Comparison of ENCODE assay signal across 10 mouse cellular contexts in genomic region chr17:36161129-36162051, GRCm38 (mm10). TPM values are rescaled to one million over a fixed set of nuclear protein-coding genes. Genes with fewer than 3 reads are reported as not detected.
DNase-seq lines count a peak whose midpoint lies in the region; ATAC-seq lines count a peak whose summit lies in the region.
"Had no signal": no experiment of that assay in that cellular context is flagged by ENCODE, and none has a peak within 500 bp of the region (broad histone marks: within the 10 kb centered on the region; RNA-seq: fewer than 3 reads in every experiment).

No protein-coding gene starts in this region.

- H3K4me3 ChIP-seq in heart, embryonic 10.5 days: peak overlapping the region; percentile 46
- H3K4me3 ChIP-seq in hindbrain, embryonic 15.5 days: no peak overlapping the region

- H3K27me3 ChIP-seq in heart, embryonic 10.5 days (ENCODE audit: insufficient read depth, poor library complexity, severe bottlenecking): peaks cover 90% of the 10 kb centered on the region
- H3K27me3 ChIP-seq in hindbrain, embryonic 15.5 days: peaks cover 76% of the 10 kb centered on the region

- peak overlapping the region; percentile 29; the same call in 1 of the 2 replicates for H3K4me2 ChIP-seq in hindbrain, embryonic 15.5 days

- H3K9me3 ChIP-seq in heart, embryonic 10.5 days: no peaks in the 10 kb centered on the region
- no peaks in the 10 kb centered on the region for H3K9me3 ChIP-seq in hindbrain, embryonic 15.5 days

- peaks cover 8% of the 10 kb centered on the region for H3K4me1 ChIP-seq in heart, embryonic 10.5 days
- H3K4me1 ChIP-seq in hindbrain, embryonic 15.5 days (replicated peaks): peaks cover 10% of the 10 kb centered on the region

- ATAC-seq in CD4-positive, CD25-positive, alpha-beta regulatory T cell, adult 4 months: peak; percentile 62
- no peak for ATAC-seq in hindbrain, embryonic 15.5 days (ENCODE audit: low FRiP score, low read depth)
- peak; percentile 49; the same call in 1 of the 2 replicates for ATAC-seq in megakaryocyte-erythroid progenitor cell, adult 5-6 weeks (replicated peaks; ENCODE audit: low FRiP score, low TSS enrichment, poor library complexity, severe bottlenecking)

- H3K9ac ChIP-seq in hindbrain, embryonic 15.5 days: no peak overlapping the region

- no peak for DNase-seq in heart, embryonic 10.5 days (ENCODE audit: low spot score)
- DNase-seq in heart, adult 8-10 months (ENCODE audit: low spot score): no peak
- no peak for DNase-seq in frontal cortex, adult 2 months (ENCODE audit: extremely low spot score in 1 of 2, low spot score in 1 of 2)
- DNase-seq in gastrocnemius, adult 8-10 months (ENCODE audit: low spot score in 2 of 2): no peak
- no peak for DNase-seq in left cerebral cortex, adult 11 months (ENCODE audit: low spot score)
- DNase-seq: cerebellum, adult 9-10 months had no signal

- H3K36me3 ChIP-seq in heart, embryonic 10.5 days: no peaks in the 10 kb centered on the region
- no peaks in the 10 kb centered on the region for H3K36me3 ChIP-seq in hindbrain, embryonic 15.5 days

- 2% methylated on average over 56 of the region's 56 CpGs for WGBS in heart, embryonic 10.5 days
- 3% methylated on average over 56 of the region's 56 CpGs for WGBS in hindbrain, embryonic 15.5 days

- no peak overlapping the region for H3K27ac ChIP-seq in heart, embryonic 10.5 days
- no peak overlapping the region for H3K27ac ChIP-seq in hindbrain, embryonic 15.5 days (replicated peaks)

RNA-seq across cellular contexts. Expression of gene Gm8909, which starts 6.9 kb away (rescaled TPM):
- 0.40 TPM in 1 of 2 replicates, not detected in the other for polyA plus RNA-seq in heart, embryonic 10.5 days (2016; fragmentation: Nextera tagmentation; extraction: Ambion mirVana)
- not detected for total RNA-seq in heart, adult 8-10 months (2022)
- 1 to 10 TPM; 2.5 to 5.0 TPM for polyA plus RNA-seq in CD4-positive, CD25-positive, alpha-beta regulatory T cell, adult 4 months (2017; shearing (Covaris generic))
- not detected in 2 replicates for polyA plus RNA-seq in hindbrain, embryonic 15.5 days (2015; fragmentation: Nextera tagmentation; extraction: Ambion mirVana)
- not detected in 2 replicates for total RNA-seq in megakaryocyte-erythroid progenitor cell, adult 5-6 weeks (2014; fragmentation: Nextera tagmentation)
- total RNA-seq in megakaryocyte-erythroid progenitor cell, adult 5-6 weeks (2017): not detected in 2 replicates
- polyA plus RNA-seq in frontal cortex, adult 2 months (2012; rRNA removed): not detected in 2 replicates
- not detected for total RNA-seq in gastrocnemius, adult 8-10 months (2022)

RNA-seq across cellular contexts. Expression of gene H2-T3, which starts 28.7 kb away (rescaled TPM):
- not detected in 2 replicates for polyA plus RNA-seq in heart, embryonic 10.5 days (2016; fragmentation: Nextera tagmentation; extraction: Ambion mirVana)
- total RNA-seq in heart, adult 8-10 months (2022): not detected
- polyA plus RNA-seq in CD4-positive, CD25-positive, alpha-beta regulatory T cell, adult 4 months (2017; shearing (Covaris generic)): 1 to 10 TPM in 1 of 2 experiments, under 1 TPM in 1; 0.95 to 1.3 TPM
- polyA plus RNA-seq in hindbrain, embryonic 15.5 days (2015; fragmentation: Nextera tagmentation; extraction: Ambion mirVana): not detected in 2 replicates
- not detected in 2 replicates for total RNA-seq in megakaryocyte-erythroid progenitor cell, adult 5-6 weeks (2014; fragmentation: Nextera tagmentation)
- total RNA-seq in megakaryocyte-erythroid progenitor cell, adult 5-6 weeks (2017): not detected in 2 replicates
- not detected in 2 replicates for polyA plus RNA-seq in frontal cortex, adult 2 months (2012; rRNA removed)
- total RNA-seq in gastrocnemius, adult 8-10 months (2022): not detected
- total RNA-seq: CH12.LX had no signal

RNA-seq across cellular contexts. Expression of gene Gm7030, which starts 32.2 kb away (rescaled TPM):
- polyA plus RNA-seq in heart, embryonic 10.5 days (2016; fragmentation: Nextera tagmentation; extraction: Ambion mirVana): not detected in 2 replicates
- total RNA-seq in heart, adult 8-10 months (2022): under 1 TPM in 2 of 4 experiments, not detected in 2; 0.34 to 0.38 TPM
- under 1 TPM in 1 of 2 experiments, not detected in 1; 0.62 TPM for polyA plus RNA-seq in CD4-positive, CD25-positive, alpha-beta regulatory T cell, adult 4 months (2017; shearing (Covaris generic))
- polyA plus RNA-seq in hindbrain, embryonic 15.5 days (2015; fragmentation: Nextera tagmentation; extraction: Ambion mirVana): not detected in 2 replicates
- not detected in 2 replicates for total RNA-seq in megakaryocyte-erythroid progenitor cell, adult 5-6 weeks (2014; fragmentation: Nextera tagmentation)
- not detected in 2 replicates for total RNA-seq in megakaryocyte-erythroid progenitor cell, adult 5-6 weeks (2017)
- polyA plus RNA-seq in frontal cortex, adult 2 months (2012; rRNA removed): not detected in 2 replicates
- total RNA-seq in gastrocnemius, adult 8-10 months (2022): not detected
- total RNA-seq: CH12.LX had no signal

RNA-seq across cellular contexts. Expression of gene Gm19684, which starts 39.9 kb away (rescaled TPM):
- polyA plus RNA-seq in heart, embryonic 10.5 days (2016; fragmentation: Nextera tagmentation; extraction: Ambion mirVana): not detected in 2 replicates
- under 1 TPM in 3 of 4 experiments, not detected in 1; 0.19 to 0.26 (median 0.25) TPM for total RNA-seq in heart, adult 8-10 months (2022)
- 1 to 10 TPM; 1.4 to 1.9 TPM for polyA plus RNA-seq in CD4-positive, CD25-positive, alpha-beta regulatory T cell, adult 4 months (2017; shearing (Covaris generic))
- not detected in 2 replicates for polyA plus RNA-seq in hindbrain, embryonic 15.5 days (2015; fragmentation: Nextera tagmentation; extraction: Ambion mirVana)
- 0.22 and 1.5 TPM in 2 replicates for total RNA-seq in megakaryocyte-erythroid progenitor cell, adult 5-6 weeks (2014; fragmentation: Nextera tagmentation)
- total RNA-seq in megakaryocyte-erythroid progenitor cell, adult 5-6 weeks (2017): 0.38 TPM in 1 of 2 replicates, not detected in the other
- 0.06 TPM in 1 of 2 replicates, not detected in the other for polyA plus RNA-seq in frontal cortex, adult 2 months (2012; rRNA removed)
- under 1 TPM in 1 of 4 experiments, not detected in 3; 0.29 TPM for total RNA-seq in gastrocnemius, adult 8-10 months (2022)
